Mouse (Mus musculus) stomach, embryonic 14.5 days (tissue): ENCODE measurements around the gene Vmn2r49. TPM values are rescaled to one million over a fixed set of nuclear protein-coding genes. Genes with fewer than 3 reads are reported as not detected.
"Not testable (repeated sequence)": the region's sequence is repeated elsewhere in the genome, so short reads cannot be mapped to it uniquely, and the experiment has no call there.

Experiments used
- ATAC-seq: fragments of 200-750 bp; cut with Nextera tagmentation; 2 replicates; pipeline ENCODE4 v1.8.0; 2017; ENCODE audit warnings: low read depth, moderate TSS enrichment; ENCODE audit not compliant: insufficient number of reproducible peaks, insufficient read depth, low FRiP score
- H3K27ac ChIP-seq: fragments of 300-500 bp; sonication (generic); 2 replicates; pipeline ENCODE4 v1.5.1; 2014; ENCODE audit warnings: mild to moderate bottlenecking, low read length, moderate library complexity, mixed read lengths
- H3K27me3 ChIP-seq: fragments of 300-500 bp; sonication (generic); 2 replicates; pipeline ENCODE4 v1.6.1; 2014; ENCODE audit warnings: low read length, control low read depth, mixed read lengths; ENCODE audit not compliant: control insufficient read depth, insufficient read depth
- H3K36me3 ChIP-seq: fragments of 300-500 bp; sonication (generic); 2 replicates; pipeline ENCODE4 v1.6.1; 2014; ENCODE audit warnings: mild to moderate bottlenecking, control low read depth, low read length, moderate library complexity, mixed read lengths; ENCODE audit not compliant: control insufficient read depth, insufficient read depth
- H3K4me1 ChIP-seq: fragments of 300-500 bp; sonication (generic); 2 replicates; pipeline ENCODE4 v1.6.1; 2014; ENCODE audit warnings: low read length, control low read depth, mixed read lengths; ENCODE audit not compliant: control insufficient read depth, insufficient read depth
- H3K4me2 ChIP-seq: fragments of 300-500 bp; sonication (generic); replicated peaks from 2 replicates; pipeline ENCODE4 v1.6.1; 2014; ENCODE audit warnings: low read depth, low read length, control low read depth
- H3K4me3 ChIP-seq: fragments of 300-500 bp; sonication (generic); 2 replicates; pipeline ENCODE4 v1.5.1; 2014; ENCODE audit warnings: low read depth, low read length, control low read depth
- H3K9ac ChIP-seq: fragments of 300-500 bp; sonication (generic); replicated peaks from 2 replicates; pipeline ENCODE4 v1.6.1; 2014; ENCODE audit warnings: low read depth, mild to moderate bottlenecking, control low read depth, low read length, moderate library complexity, mixed read lengths
- H3K9me3 ChIP-seq: fragments of 300-500 bp; sonication (generic); 2 replicates; pipeline ENCODE4 v1.6.1; 2016; ENCODE audit warnings: low read depth, low read length, control low read depth; ENCODE audit not compliant: control insufficient read depth
- WGBS: fragments of 180-500 bp; shearing (Covaris S2); extraction: QIAGEN DNeasy Blood & Tissue Kit; methylation state at CpG from one replicate; pipeline ENCODE4 v1.1.7; 2014; 5-methylcytosine and 5-hydroxymethylcytosine counted together
- polyA plus RNA-seq: library from polyadenylated mRNA; unstranded; fragments of >200 nt; fragmentation: Nextera tagmentation; extraction: Ambion mirVana; gene quantifications from 2 replicates; pipeline ENCODE4 v1.2.1, GENCODE M21; 2014

The Vmn2r49 gene
- polyA plus RNA-seq: not detected in 2 replicates

- not testable (repeated sequence) for H3K9ac ChIP-seq, ATAC-seq, H3K4me3 ChIP-seq, H3K9me3 ChIP-seq, H3K27ac ChIP-seq, H3K27me3 ChIP-seq, H3K4me1 ChIP-seq, H3K4me2 ChIP-seq, H3K36me3 ChIP-seq
- no CpG with 5 or more reads among the region's 2 CpGs for WGBS
Measured at GRCm38 (mm10) chr7:9992157-9992556, at the start of gene Vmn2r49. Gene Vmn2r49, minus strand, starts transcription at chr7:9992257.

DNA sequence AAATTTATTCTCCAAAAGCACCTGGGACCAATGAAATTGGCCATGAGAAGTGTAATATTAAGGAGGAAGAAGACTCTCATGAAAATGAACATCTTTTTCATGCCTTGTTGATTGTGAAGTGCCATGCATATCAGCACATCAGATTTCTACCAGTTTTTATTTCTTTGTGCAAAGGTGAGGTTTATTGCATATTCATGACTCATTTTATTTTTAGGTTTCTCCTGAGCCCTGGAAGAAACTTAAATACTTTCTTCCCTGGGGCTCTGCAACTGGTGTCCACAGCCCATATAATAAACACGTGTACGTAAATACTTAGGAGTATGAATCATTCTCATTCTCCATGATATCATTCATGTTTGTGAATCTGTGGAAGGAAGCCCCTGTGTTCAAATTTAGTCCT lies 38.6 kb downstream of the Vmn2r49 start, which contains the start of gene Vmn2r48:
TSS of gene Vmn2r48 (minus strand) at position 101 of the 400 bp plus-strand sequence.
- H3K4me1 ChIP-seq, H3K36me3 ChIP-seq, H3K27me3 ChIP-seq, H3K27ac ChIP-seq, H3K4me2 ChIP-seq, ATAC-seq, H3K4me3 ChIP-seq, H3K9me3 ChIP-seq, H3K9ac ChIP-seq: not testable (repeated sequence)
- 77% methylated on average over 2 of the region's 2 CpGs for WGBS

Other genes with a start within 250 kb of the Vmn2r49 start
- gene Vmn2r46, start 221.7 kb downstream of the Vmn2r49 start, polyA plus RNA-seq: not detected in 2 replicates
- gene Vmn2r47, start 150.9 kb downstream of the Vmn2r49 start, polyA plus RNA-seq: not detected in 2 replicates
- gene Vmn2r48, start 38.7 kb downstream of the Vmn2r49 start, polyA plus RNA-seq: not detected in 2 replicates
- gene Vmn2r50, start 61.0 kb upstream of the Vmn2r49 start, polyA plus RNA-seq: not detected in 2 replicates
- not detected in 2 replicates for gene Vmn2r51, start 113.5 kb upstream of the Vmn2r49 start, polyA plus RNA-seq
- not detected in 2 replicates for gene Vmn2r52, start 184.3 kb upstream of the Vmn2r49 start, polyA plus RNA-seq